Mouse (Mus musculus) midbrain, embryonic 10.5 days (tissue): ENCODE measurements at regions not wholly inside any gene's neighbourhood (a gene's known extent, or its start where the extent isn't known, plus 50 kb on each side); places are given as distances from the start of the nearest gene placed in this dataset.

Source experiments
- DNase-seq: peaks from one replicate; pipeline ENCODE4 v3.0.0-alpha.2; 2017; ENCODE audit warnings: low spot score
- H3K27ac ChIP-seq: fragments of 300-500 bp; sonication (generic); replicated peaks from 2 replicates; pipeline ENCODE4 v1.5.1; 2016; ENCODE audit warnings: mild to moderate bottlenecking
- H3K27me3 ChIP-seq: fragments of 300-500 bp; sonication (generic); 2 replicates; pipeline ENCODE4 v1.6.1; 2016; ENCODE audit warnings: low read depth, mild to moderate bottlenecking; ENCODE audit not compliant: poor library complexity, severe bottlenecking
- H3K36me3 ChIP-seq: fragments of 300-500 bp; sonication (generic); 2 replicates; pipeline ENCODE4 v1.6.1; 2016; ENCODE audit warnings: mild to moderate bottlenecking, moderate library complexity
- H3K4me1 ChIP-seq: fragments of 300-500 bp; sonication (generic); 2 replicates; pipeline ENCODE4 v1.6.1; 2016
- H3K4me3 ChIP-seq: fragments of 300-500 bp; sonication (generic); 2 replicates; pipeline ENCODE4 v1.5.1; 2016; ENCODE audit warnings: mild to moderate bottlenecking, moderate library complexity
- H3K9me3 ChIP-seq: fragments of 300-500 bp; sonication (generic); replicated peaks from 2 replicates; pipeline ENCODE4 v1.6.1; 2016; ENCODE audit warnings: mild to moderate bottlenecking
- WGBS: fragments of 180-500 bp; shearing (Covaris S2); methylation state at CpG from one replicate; pipeline ENCODE4 v1.1.7; 2016; 5-methylcytosine and 5-hydroxymethylcytosine counted together

- H3K4me1 ChIP-seq, result 0 out of 2 replicates have a peak, but pooled peaks cover 3% of the 10 kb centered on the region
- no peak overlapping the region for H3K4me3 ChIP-seq
- no peak overlapping the region for H3K27ac ChIP-seq
- no peaks in the 10 kb centered on the region; the same call in 1 of the 2 replicates for H3K9me3 ChIP-seq
- WGBS, result 58% methylated on average over 13 of the region's 13 CpGs
- no peak for DNase-seq
- no peaks in the 10 kb centered on the region for H3K36me3 ChIP-seq
- H3K27me3 ChIP-seq, result no peaks in the 10 kb centered on the region
Observed at GRCm38 (mm10) chr7:124990695-124991094, 453.8 kb upstream of the Kdm8 start.

GRCm38 (mm10) chr7:124996538-124996937 lies 447.9 kb upstream of the Kdm8 start:
- Histone ChIP-seq H3K27ac (no peak overlapping the region), H3K4me3 (no peak overlapping the region), H3K4me1 (no peaks in the 10 kb centered on the region), H3K9me3 (peaks cover 4% of the 10 kb centered on the region; the same call in 1 of the 2 replicates), H3K36me3 (no peaks in the 10 kb centered on the region), H3K27me3 (no peaks in the 10 kb centered on the region)
- no peak for DNase-seq
- 100% methylated on average over 1 of the region's 1 CpGs for WGBS

- Histone ChIP-seq H3K4me1 (no peaks in the 10 kb centered on the region), H3K4me3 (no peak overlapping the region), H3K27me3 (no peaks in the 10 kb centered on the region)
Observed at GRCm38 (mm10) chr7:125000669-125001068, 443.8 kb upstream of the Kdm8 start.

GRCm38 (mm10) chr7:125005638-125006037 lies 438.8 kb upstream of the Kdm8 start:
- Histone ChIP-seq H3K27me3 (no peaks in the 10 kb centered on the region), H3K9me3 (no peaks in the 10 kb centered on the region), H3K4me3 (no peak overlapping the region), H3K4me1 (no peaks in the 10 kb centered on the region), H3K27ac (no peak overlapping the region), H3K36me3 (no peaks in the 10 kb centered on the region)
- no peak for DNase-seq
- WGBS, result 92% methylated on average over 3 of the region's 3 CpGs

More at GRCm38 (mm10) chr7:125000669-125001068, 443.8 kb upstream of the Kdm8 start:
- Histone ChIP-seq H3K27ac (no peak overlapping the region), H3K36me3 (no peaks in the 10 kb centered on the region), H3K9me3 (peaks cover 4% of the 10 kb centered on the region; the same call in 1 of the 2 replicates)
- no peak for DNase-seq

GRCm38 (mm10) chr7:125019259-125019658 lies 425.2 kb upstream of the Kdm8 start:
- no peaks in the 10 kb centered on the region for H3K9me3 ChIP-seq
- WGBS, result 86% methylated on average over 1 of the region's 1 CpGs
- no peak overlapping the region for H3K27ac ChIP-seq
- no peaks in the 10 kb centered on the region for H3K4me1 ChIP-seq
- DNase-seq, result no peak
- H3K36me3 ChIP-seq, result no peaks in the 10 kb centered on the region
- H3K27me3 ChIP-seq, result no peaks in the 10 kb centered on the region
- no peak overlapping the region for H3K4me3 ChIP-seq

GRCm38 (mm10) chr7:125024944-125025343 lies 419.5 kb upstream of the Kdm8 start:
- 82% methylated on average over 5 of the region's 5 CpGs for WGBS
- Histone ChIP-seq H3K27ac (no peak overlapping the region), H3K4me3 (no peak overlapping the region), H3K9me3 (no peaks in the 10 kb centered on the region), H3K4me1 (no peaks in the 10 kb centered on the region), H3K36me3 (no peaks in the 10 kb centered on the region), H3K27me3 (no peaks in the 10 kb centered on the region)
- DNase-seq, result no peak

- 89% methylated on average over 4 of the region's 4 CpGs for WGBS
- no peaks in the 10 kb centered on the region for H3K36me3 ChIP-seq
- no peaks in the 10 kb centered on the region for H3K27me3 ChIP-seq
- no peak for DNase-seq
- no peak overlapping the region for H3K4me3 ChIP-seq
- H3K27ac ChIP-seq, result no peak overlapping the region
- no peaks in the 10 kb centered on the region for H3K9me3 ChIP-seq
- H3K4me1 ChIP-seq, result peaks cover 20% of the 10 kb centered on the region
Observed at GRCm38 (mm10) chr7:125033778-125034177, 410.7 kb upstream of the Kdm8 start.

- Histone ChIP-seq H3K27me3 (no peaks in the 10 kb centered on the region), H3K4me1 (peaks cover 24% of the 10 kb centered on the region), H3K36me3 (no peaks in the 10 kb centered on the region), H3K27ac (no peak overlapping the region), H3K4me3 (no peak overlapping the region), H3K9me3 (no peaks in the 10 kb centered on the region)
- DNase-seq, result no peak
- 86% methylated on average over 5 of the region's 5 CpGs for WGBS
Observed at GRCm38 (mm10) chr7:125034196-125034595, 410.3 kb upstream of the Kdm8 start.

- no peak for DNase-seq
- Histone ChIP-seq H3K36me3 (no peaks in the 10 kb centered on the region), H3K4me1 (peaks cover 25% of the 10 kb centered on the region), H3K27ac (no peak overlapping the region), H3K27me3 (no peaks in the 10 kb centered on the region), H3K9me3 (no peaks in the 10 kb centered on the region), H3K4me3 (no peak overlapping the region)
- 63% methylated on average over 10 of the region's 10 CpGs for WGBS
Observed at GRCm38 (mm10) chr7:125036098-125036991, 408.1 kb upstream of the Kdm8 start.

- 52% methylated on average over 4 of the region's 4 CpGs for WGBS
- no peaks in the 10 kb centered on the region for H3K27me3 ChIP-seq
- no peaks in the 10 kb centered on the region for H3K9me3 ChIP-seq
- H3K27ac ChIP-seq, result no peak overlapping the region
- no peaks in the 10 kb centered on the region for H3K36me3 ChIP-seq
- H3K4me1 ChIP-seq, result peaks cover 25% of the 10 kb centered on the region
- H3K4me3 ChIP-seq, result no peak overlapping the region
- no peak for DNase-seq
Observed at GRCm38 (mm10) chr7:125038840-125039239, 405.6 kb upstream of the Kdm8 start.

GRCm38 (mm10) chr7:125055951-125056625 lies 388.4 kb upstream of the Kdm8 start:
- no peaks in the 10 kb centered on the region for H3K9me3 ChIP-seq
- H3K27ac ChIP-seq, result no peak overlapping the region
- H3K27me3 ChIP-seq, result no peaks in the 10 kb centered on the region
- H3K4me3 ChIP-seq, result no peak overlapping the region
- no peaks in the 10 kb centered on the region for H3K36me3 ChIP-seq
- no peaks in the 10 kb centered on the region for H3K4me1 ChIP-seq
- no peak for DNase-seq

GRCm38 (mm10) chr7:125102464-125102863 lies 342.0 kb upstream of the Kdm8 start:
- no peak for DNase-seq
- WGBS, result 94% methylated on average over 4 of the region's 4 CpGs

GRCm38 (mm10) chr7:125104011-125104410 lies 340.5 kb upstream of the Kdm8 start:
- no peaks in the 10 kb centered on the region for H3K4me1 ChIP-seq
- no peaks in the 10 kb centered on the region for H3K27me3 ChIP-seq
- no peaks in the 10 kb centered on the region for H3K9me3 ChIP-seq
- 75% methylated on average over 4 of the region's 4 CpGs for WGBS
- no peaks in the 10 kb centered on the region for H3K36me3 ChIP-seq
- DNase-seq, result no peak
- no peak overlapping the region for H3K4me3 ChIP-seq
- H3K27ac ChIP-seq, result no peak overlapping the region

More at GRCm38 (mm10) chr7:125102464-125102863, 342.0 kb upstream of the Kdm8 start:
- Histone ChIP-seq H3K27me3 (no peaks in the 10 kb centered on the region), H3K9me3 (no peaks in the 10 kb centered on the region), H3K27ac (no peak overlapping the region), H3K4me3 (no peak overlapping the region), H3K36me3 (no peaks in the 10 kb centered on the region), H3K4me1 (no peaks in the 10 kb centered on the region)
